Mouse (Mus musculus) lung, postnatal 0 days (tissue): ENCODE results near the gene Cd164. TPM values are rescaled to one million over a fixed set of nuclear protein-coding genes. Genes with fewer than 3 reads are reported as not detected.
"Not testable (repeated sequence)": the region's sequence is repeated elsewhere in the genome, so short reads cannot be mapped to it uniquely, and the experiment has no call there.

Source experiments
- ATAC-seq: fragments of 200-750 bp; cut with Nextera tagmentation; 2 replicates; pipeline ENCODE4 v1.8.0; 2017; ENCODE audit warnings: moderate library complexity
- DNase-seq: peaks from one replicate; pipeline ENCODE4 v3.0.0-alpha.2; 2016; ENCODE audit warnings: low spot score
- H3K27ac ChIP-seq: fragments of 300-500 bp; sonication (generic); 2 replicates; pipeline ENCODE4 v1.5.1; 2014; ENCODE audit warnings: antibody characterized with exemption, mild to moderate bottlenecking, low read length, mixed read lengths
- H3K27me3 ChIP-seq: fragments of 300-500 bp; sonication (generic); replicated peaks from 2 replicates; pipeline ENCODE4 v1.6.1; 2014; ENCODE audit warnings: low read length, mixed read lengths; ENCODE audit not compliant: insufficient read depth
- H3K36me3 ChIP-seq: fragments of 300-500 bp; sonication (generic); 2 replicates; pipeline ENCODE4 v1.6.1; 2014; ENCODE audit warnings: low read length, mixed read lengths; ENCODE audit not compliant: insufficient read depth
- H3K4me1 ChIP-seq: fragments of 300-500 bp; sonication (generic); 2 replicates; pipeline ENCODE4 v1.6.1; 2014; ENCODE audit warnings: antibody characterized with exemption, low read depth, low read length, mixed read lengths; ENCODE audit not compliant: insufficient read depth
- H3K4me2 ChIP-seq: fragments of 300-500 bp; sonication (generic); replicated peaks from 2 replicates; pipeline ENCODE4 v1.6.1; 2014; ENCODE audit warnings: low read depth, mild to moderate bottlenecking, low read length, moderate library complexity, mixed read lengths
- H3K4me3 ChIP-seq: fragments of 300-500 bp; sonication (generic); 2 replicates; pipeline ENCODE4 v1.5.1; 2014; ENCODE audit warnings: low read depth, low read length
- H3K9ac ChIP-seq: fragments of 300-500 bp; sonication (generic); replicated peaks from 2 replicates; pipeline ENCODE4 v1.6.1; 2014; ENCODE audit warnings: low read depth, mild to moderate bottlenecking
- H3K9me3 ChIP-seq: fragments of 300-500 bp; sonication (generic); 2 replicates; pipeline ENCODE4 v1.6.1; 2016; ENCODE audit warnings: low read length, mixed read lengths
- CTCF ChIP-seq: IDR thresholded peaks from 2 replicates; pipeline ENCODE4 v1.5.1; 2016; ENCODE audit warnings: antibody characterized with exemption, mild to moderate bottlenecking
- EP300 ChIP-seq: IDR thresholded peaks from 2 replicates; pipeline ENCODE4 v1.6.1; 2016; ENCODE audit warnings: antibody characterized with exemption, mild to moderate bottlenecking, control low read depth
- WGBS: fragments of 180-500 bp; shearing (Covaris S2); extraction: QIAGEN DNeasy Blood & Tissue Kit; methylation state at CpG from one replicate; pipeline ENCODE4 v1.1.7; 2014; 5-methylcytosine and 5-hydroxymethylcytosine counted together
- polyA plus RNA-seq: library from polyadenylated mRNA; unstranded; fragments of >200 nt; fragmentation: Nextera tagmentation; extraction: Ambion mirVana; gene quantifications from 2 replicates; pipeline ENCODE4 v1.2.1, GENCODE M21; 2015

The Cd164 gene
- polyA plus RNA-seq, 1 experiment from 2014 or later = 130 TPM

- 1% methylated on average over 29 of the region's 29 CpGs for WGBS
- Histone ChIP-seq H3K9ac (peak overlapping the region; percentile 58), H3K9me3 (no peaks in the 10 kb centered on the region), H3K27me3 (no peaks in the 10 kb centered on the region), H3K36me3 (peaks cover 15% of the 10 kb centered on the region), H3K4me2 (peak overlapping the region; percentile 98), H3K4me3 (peak overlapping the region; percentile 68), H3K4me1 (peaks cover 5% of the 10 kb centered on the region; the same call in 1 of the 2 replicates), H3K27ac (0 out of 2 replicates have a peak overlapping the region, but pooled peaks have one; percentile 80)
- peak; percentile 7; the same call in 1 of the 2 replicates for ATAC-seq
- TF ChIP-seq EP300 (no peak), CTCF (no peak)
- DNase-seq = peak; percentile 17
Observed at GRCm38 (mm10) chr10:41490518-41490873, 28.7 kb upstream of the Cd164 start.

GRCm38 (mm10) chr10:41491111-41491510 lies 28.1 kb upstream of the Cd164 start:
- Histone ChIP-seq H3K27ac (no peak overlapping the region), H3K4me3 (no peak overlapping the region), H3K36me3 (peaks cover 10% of the 10 kb centered on the region; the same call in 1 of the 2 replicates), H3K9me3 (no peaks in the 10 kb centered on the region), H3K27me3 (no peaks in the 10 kb centered on the region), H3K4me1 (peaks cover 5% of the 10 kb centered on the region; the same call in 1 of the 2 replicates), H3K9ac (no peak overlapping the region), H3K4me2 (peak overlapping the region; percentile 98)
- no peak for ATAC-seq
- WGBS = 28% methylated on average over 4 of the region's 4 CpGs
- DNase-seq = peak; percentile 7
- TF ChIP-seq CTCF (no peak), EP300 (no peak)

- no peak overlapping the region for H3K9ac ChIP-seq
- DNase-seq (no peak), ATAC-seq (no peak)
- H3K4me1 ChIP-seq = no peaks in the 10 kb centered on the region
- no peak overlapping the region for H3K4me2 ChIP-seq
- H3K27ac ChIP-seq = no peak overlapping the region
- no peak for TF ChIP-seq CTCF
- no peak for TF ChIP-seq EP300
- H3K9me3 ChIP-seq = no peaks in the 10 kb centered on the region
- WGBS = 53% methylated on average over 4 of the region's 4 CpGs
- H3K27me3 ChIP-seq = no peaks in the 10 kb centered on the region
- no peak overlapping the region for H3K4me3 ChIP-seq
- H3K36me3 ChIP-seq = no peaks in the 10 kb centered on the region
Observed at GRCm38 (mm10) chr10:41500941-41501340, 18.3 kb upstream of the Cd164 start.

- WGBS = 73% methylated on average over 1 of the region's 1 CpGs
Observed at GRCm38 (mm10) chr10:41504996-41505395, 14.2 kb upstream of the Cd164 start.

GRCm38 (mm10) chr10:41505446-41505845 lies 13.8 kb upstream of the Cd164 start:
- peak; percentile 88 for TF ChIP-seq CTCF
- not testable (repeated sequence) for H3K4me2 ChIP-seq, H3K4me1 ChIP-seq, H3K9ac ChIP-seq, H3K27me3 ChIP-seq, H3K36me3 ChIP-seq, H3K27ac ChIP-seq, H3K4me3 ChIP-seq, H3K9me3 ChIP-seq
- WGBS = 2% methylated on average over 3 of the region's 3 CpGs
- DNase-seq = peak; percentile 93
- ATAC-seq = peak; percentile 78

More at GRCm38 (mm10) chr10:41504996-41505395, 14.2 kb upstream of the Cd164 start:
- H3K27me3 ChIP-seq = no peaks in the 10 kb centered on the region
- H3K4me3 ChIP-seq = no peak overlapping the region
- H3K9me3 ChIP-seq = no peaks in the 10 kb centered on the region
- H3K4me2 ChIP-seq = no peak overlapping the region
- H3K36me3 ChIP-seq = no peaks in the 10 kb centered on the region
- no peak overlapping the region for H3K27ac ChIP-seq
- ATAC-seq (no peak), DNase-seq (no peak)
- TF ChIP-seq CTCF (no peak), EP300 (no peak)
- H3K4me1 ChIP-seq = no peaks in the 10 kb centered on the region
- H3K9ac ChIP-seq = no peak overlapping the region

GRCm38 (mm10) chr10:41509160-41509559 lies 10.1 kb upstream of the Cd164 start:
- no peak for TF ChIP-seq EP300
- peak; percentile 76 for TF ChIP-seq CTCF
- no peak overlapping the region for H3K4me2 ChIP-seq
- ATAC-seq (no peak), DNase-seq (no peak)
- no peaks in the 10 kb centered on the region for H3K4me1 ChIP-seq
- H3K36me3 ChIP-seq = no peaks in the 10 kb centered on the region
- no peak overlapping the region for H3K27ac ChIP-seq
- no peak overlapping the region for H3K9ac ChIP-seq
- H3K27me3 ChIP-seq = no peaks in the 10 kb centered on the region
- H3K9me3 ChIP-seq = no peaks in the 10 kb centered on the region
- no peak overlapping the region for H3K4me3 ChIP-seq
- WGBS = 43% methylated on average over 2 of the region's 2 CpGs

- no peaks in the 10 kb centered on the region for H3K9me3 ChIP-seq
- no peak for ATAC-seq
- no peak overlapping the region for H3K27ac ChIP-seq
- no peak overlapping the region for H3K4me2 ChIP-seq
- no peak for DNase-seq
- no peaks in the 10 kb centered on the region for H3K4me1 ChIP-seq
- WGBS = 67% methylated on average over 4 of the region's 4 CpGs
- no peak overlapping the region for H3K9ac ChIP-seq
- TF ChIP-seq EP300 = no peak
- TF ChIP-seq CTCF = no peak
- no peaks in the 10 kb centered on the region for H3K27me3 ChIP-seq
- H3K4me3 ChIP-seq = no peak overlapping the region
- H3K36me3 ChIP-seq = no peaks in the 10 kb centered on the region
Observed at GRCm38 (mm10) chr10:41514301-41514700, 4.9 kb upstream of the Cd164 start.
